Mouse (Mus musculus): ENCODE data around the gene Fam160a1.

The Fam160a1 gene

DNA sequence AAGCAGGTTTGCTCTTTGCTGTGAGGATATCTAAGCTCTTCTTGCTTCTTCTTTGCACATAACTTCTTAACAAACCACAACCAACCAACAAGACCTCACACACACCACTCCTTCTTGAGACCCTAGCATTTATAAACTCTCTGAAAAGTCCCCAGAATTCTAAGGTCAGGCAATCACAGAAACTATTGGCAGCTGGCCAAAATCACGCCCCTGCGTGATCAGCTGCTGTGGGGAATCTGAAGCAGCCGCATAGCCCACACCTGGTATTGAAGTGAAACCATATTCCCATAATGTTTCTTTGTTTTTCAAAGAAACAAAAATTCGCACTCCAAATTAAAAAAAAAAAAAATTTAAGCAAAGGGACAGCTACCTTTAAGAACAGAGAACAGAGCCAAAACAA, 71.0 kb downstream of the Fam160a1 start:
- DNase-seq (ENCODE audit: low read depth): no peak

GRCm38 (mm10) chr3:85741767-85742166, 75.3 kb downstream of the Fam160a1 start:
- no peak for DNase-seq (ENCODE audit: low read depth)

GRCm38 (mm10) chr3:85738591-85738990, 78.5 kb downstream of the Fam160a1 start:
- no peak for DNase-seq (ENCODE audit: low read depth)

- DNase-seq (ENCODE audit: low read depth): no peak
Observed at GRCm38 (mm10) chr3:85733939-85734729, 83.0 kb downstream of the Fam160a1 start.

GRCm38 (mm10) chr3:85727171-85727570, 89.9 kb downstream of the Fam160a1 start:
- DNase-seq (ENCODE audit: low read depth): no peak

- no peak for DNase-seq (ENCODE audit: low read depth)
Observed at GRCm38 (mm10) chr3:85725971-85726370, 91.1 kb downstream of the Fam160a1 start.

GRCm38 (mm10) chr3:85725110-85725509, 92.0 kb downstream of the Fam160a1 start:
- DNase-seq (ENCODE audit: low read depth): no peak

DNA sequence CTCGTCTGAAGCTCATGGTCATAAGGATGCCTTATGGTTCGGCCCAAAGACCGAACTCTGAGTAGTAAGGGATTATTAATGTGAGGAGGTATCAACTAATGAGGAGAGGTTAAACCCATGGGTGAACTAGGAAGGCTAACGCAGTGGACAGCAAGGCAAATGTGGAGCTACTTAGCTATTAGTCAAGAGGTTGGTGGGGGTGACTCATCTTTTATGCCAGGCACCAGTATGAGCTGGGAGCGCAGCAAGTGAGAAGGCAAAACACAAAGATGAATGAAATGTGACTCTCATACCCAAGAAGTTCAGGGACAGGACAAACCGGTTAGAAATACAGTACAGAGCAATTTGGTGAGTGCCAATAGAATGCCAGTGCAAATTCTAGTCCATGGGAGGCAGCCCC, 94.5 kb downstream of the Fam160a1 start:
- DNase-seq (ENCODE audit: low read depth): no peak

- DNase-seq (ENCODE audit: low read depth): no peak
Observed at GRCm38 (mm10) chr3:85715764-85716297, 101.3 kb downstream of the Fam160a1 start.

GRCm38 (mm10) chr3:85713936-85714709, 103.0 kb downstream of the Fam160a1 start:
- no peak for DNase-seq (ENCODE audit: low read depth)

- no peak for DNase-seq (ENCODE audit: low read depth)
Observed at GRCm38 (mm10) chr3:85710695-85711094, 106.4 kb downstream of the Fam160a1 start.

GRCm38 (mm10) chr3:85707421-85707820, 109.7 kb downstream of the Fam160a1 start:
- no peak for DNase-seq (ENCODE audit: low read depth)

GRCm38 (mm10) chr3:85703141-85703882, 113.8 kb downstream of the Fam160a1 start:
- DNase-seq (ENCODE audit: low read depth): no peak

GRCm38 (mm10) chr3:85698496-85698895, 118.6 kb downstream of the Fam160a1 start:
- no peak for DNase-seq (ENCODE audit: low read depth)

- DNase-seq (ENCODE audit: low read depth): no peak
Observed at GRCm38 (mm10) chr3:85695056-85695455, 122.0 kb downstream of the Fam160a1 start.

DNA sequence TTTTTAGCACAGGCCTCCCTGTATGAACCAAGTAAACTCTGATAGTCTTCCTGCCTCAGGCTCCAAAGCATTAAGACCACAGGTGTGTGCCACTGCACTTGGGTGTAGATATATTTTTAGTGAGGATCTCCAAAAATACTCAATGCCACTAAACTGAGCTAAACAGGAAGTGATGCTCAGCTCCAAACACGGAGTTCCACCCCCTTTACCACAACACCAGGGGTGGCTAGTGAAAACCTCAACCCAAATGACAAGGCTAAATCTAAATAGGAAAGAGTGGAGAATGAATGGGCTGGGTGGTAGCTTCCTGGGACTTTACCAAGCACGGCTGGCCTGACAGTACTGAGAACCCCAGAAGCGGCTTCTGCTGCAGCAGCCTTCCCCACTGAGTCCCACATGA, 124.1 kb downstream of the Fam160a1 start:
- DNase-seq (ENCODE audit: low read depth): no peak

GRCm38 (mm10) chr3:85691134-85691533, 126.0 kb downstream of the Fam160a1 start:
- DNase-seq (ENCODE audit: low read depth): no peak

DNA sequence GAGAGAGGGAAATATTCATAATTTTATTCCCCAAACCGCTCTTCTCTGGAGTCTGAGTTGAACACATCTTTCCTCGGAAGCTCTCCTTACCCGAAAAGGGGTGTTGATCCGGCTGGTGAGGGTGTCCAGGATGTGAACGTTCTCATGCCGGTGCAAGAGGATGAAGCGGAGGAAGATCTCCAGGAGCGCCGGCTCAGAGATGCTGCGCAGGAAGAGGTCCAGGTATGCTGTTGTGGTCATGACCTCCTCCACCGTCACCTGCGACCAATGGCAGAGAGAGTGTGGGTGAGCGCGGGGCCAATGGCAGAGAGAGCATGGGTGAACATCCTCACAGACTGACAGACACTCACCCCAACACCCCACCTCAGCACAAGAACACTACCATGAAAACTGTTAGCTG, 128.8 kb downstream of the Fam160a1 start:
- DNase-seq (ENCODE audit: low read depth): no peak

- DNase-seq (ENCODE audit: low read depth): no peak
Observed at GRCm38 (mm10) chr3:85685271-85685670, 131.8 kb downstream of the Fam160a1 start.

- no peak for DNase-seq (ENCODE audit: low read depth)
Observed at GRCm38 (mm10) chr3:85683618-85684017, 133.5 kb downstream of the Fam160a1 start.

- no peak for DNase-seq (ENCODE audit: low read depth)
Observed at GRCm38 (mm10) chr3:85681136-85681535, 136.0 kb downstream of the Fam160a1 start.

GRCm38 (mm10) chr3:85679960-85680359, 137.1 kb downstream of the Fam160a1 start:
- no peak for DNase-seq (ENCODE audit: low read depth)

Data from c-Kit-positive CD71-negative TER-119-negative erythroid progenitor cells, embryonic 14.5 days (primary cell).